22 mouse cellular contexts compared by ENCODE assay signal in genomic region chr7:73611866-73612751, GRCm38 (mm10).
DNase-seq lines count a peak whose midpoint lies in the region; ATAC-seq lines count a peak whose summit lies in the region.
"Had no signal": no experiment of that assay in that cellular context is flagged by ENCODE, and none has a peak within 500 bp of the region (broad histone marks: within the 10 kb centered on the region; RNA-seq: fewer than 3 reads in every experiment).

No protein-coding gene starts in this region.

- no peak overlapping the region for H3K4me2 ChIP-seq in embryonic facial prominence, embryonic 13.5 days
- no peak overlapping the region for H3K4me2 ChIP-seq in limb, embryonic 11.5 days (ENCODE audit: low read depth, severe bottlenecking)
- H3K4me2 ChIP-seq: heart, embryonic 11.5 days; hindbrain, embryonic 12.5 days; kidney, embryonic 15.5 days; liver, embryonic 12.5 days; stomach, embryonic 15.5 days had no signal

- H3K4me3 ChIP-seq in embryonic facial prominence, embryonic 13.5 days = no peak overlapping the region
- no peak overlapping the region for H3K4me3 ChIP-seq in limb, embryonic 11.5 days (ENCODE audit: low read depth, low read length)
- H3K4me3 ChIP-seq: hindbrain, embryonic 12.5 days; kidney, embryonic 15.5 days; liver, embryonic 12.5 days; stomach, embryonic 15.5 days had no signal

- WGBS in embryonic facial prominence, embryonic 13.5 days = 70% methylated on average over 12 of the region's 12 CpGs
- WGBS in limb, embryonic 11.5 days = 84% methylated on average over 12 of the region's 12 CpGs

- no peaks in the 10 kb centered on the region for H3K27me3 ChIP-seq in embryonic facial prominence, embryonic 13.5 days
- no peaks in the 10 kb centered on the region for H3K27me3 ChIP-seq in limb, embryonic 11.5 days (ENCODE audit: control insufficient read depth, insufficient read depth, low read length)
- H3K27me3 ChIP-seq: hindbrain, embryonic 12.5 days; kidney, embryonic 15.5 days; liver, embryonic 12.5 days; stomach, embryonic 15.5 days had no signal

- H3K9ac ChIP-seq in embryonic facial prominence, embryonic 13.5 days = no peak overlapping the region
- H3K9ac ChIP-seq in limb, embryonic 11.5 days (ENCODE audit: low read length) = no peak overlapping the region
- H3K9ac ChIP-seq: hindbrain, embryonic 12.5 days; kidney, embryonic 15.5 days; liver, embryonic 12.5 days; stomach, embryonic 15.5 days had no signal

- H3K27ac ChIP-seq in embryonic facial prominence, embryonic 13.5 days = peak overlapping the region; percentile 87
- 0 out of 2 replicates have a peak overlapping the region, but pooled peaks have one; percentile 52 for H3K27ac ChIP-seq in limb, embryonic 11.5 days (replicated peaks; ENCODE audit: low read depth, low read length)
- H3K27ac ChIP-seq: hindbrain, embryonic 12.5 days; liver, embryonic 12.5 days had no signal

- H3K4me1 ChIP-seq in embryonic facial prominence, embryonic 13.5 days = peaks cover 48% of the 10 kb centered on the region
- H3K4me1 ChIP-seq in limb, embryonic 11.5 days (ENCODE audit: control insufficient read depth, insufficient read depth, low read length) = peaks cover 19% of the 10 kb centered on the region; the same call in 1 of the 2 replicates

- no peak for ATAC-seq in embryonic facial prominence, embryonic 13.5 days (ENCODE audit: insufficient number of reproducible peaks, insufficient read depth, low FRiP score, low TSS enrichment, low read depth)
- ATAC-seq in limb, embryonic 11.5 days (ENCODE audit: insufficient number of reproducible peaks, low FRiP score, low TSS enrichment, low read depth) = no peak
- ATAC-seq: intestine, embryonic 16.5 days; liver, embryonic 12.5 days had no signal

- DNase-seq in adrenal gland, adult 2 months = peak; percentile 52
- no peak for DNase-seq in adrenal gland, postnatal 10 days
- DNase-seq in CD4-positive, CD25-positive, alpha-beta regulatory T cell, adult 2 months (ENCODE audit: low read depth, low spot score) = peak; percentile 62
- DNase-seq in limb, embryonic 11.5 days (ENCODE audit: low spot score) = no peak
- DNase-seq in layer of hippocampus, postnatal 36 days = no peak
- no peak for DNase-seq in lung, postnatal 25 days (ENCODE audit: low spot score)
- no peak for DNase-seq in natural killer cell, adult 2 months (ENCODE audit: low spot score in 2 of 2)
- DNase-seq: cerebellum, adult 8-10 months; heart, postnatal 10 days; kidney, postnatal 4 days; layer of hippocampus, adult 9-11 months; lung, adult 2 months; lung, postnatal 36 days; right cerebral cortex, adult 18-20 months; thymus, adult 18-20 months had no signal

- H3K36me3 ChIP-seq in embryonic facial prominence, embryonic 13.5 days = no peaks in the 10 kb centered on the region
- no peaks in the 10 kb centered on the region for H3K36me3 ChIP-seq in limb, embryonic 11.5 days (ENCODE audit: control insufficient read depth, insufficient read depth, low read length)
- H3K36me3 ChIP-seq: hindbrain, embryonic 12.5 days; kidney, embryonic 15.5 days; liver, embryonic 12.5 days; stomach, embryonic 15.5 days had no signal

- H3K9me3 ChIP-seq in embryonic facial prominence, embryonic 13.5 days = no peaks in the 10 kb centered on the region
- H3K9me3 ChIP-seq in limb, embryonic 11.5 days (ENCODE audit: control insufficient read depth, low read length) = no peaks in the 10 kb centered on the region
- H3K9me3 ChIP-seq: hindbrain, embryonic 12.5 days; kidney, embryonic 15.5 days; liver, embryonic 12.5 days; stomach, embryonic 15.5 days had no signal

Comparison
In these comparisons a context has a peak if more than half of its experiments do, and no peak if none do; other contexts are left out.
1. DNase-seq: peak in adrenal gland, adult 2 months (single experiment) and CD4-positive, CD25-positive, alpha-beta regulatory T cell, adult 2 months (single experiment); none in adrenal gland, postnatal 10 days (single experiment), limb, embryonic 11.5 days (single experiment), layer of hippocampus, postnatal 36 days (0 of 2), lung, postnatal 25 days (single experiment) and natural killer cell, adult 2 months (0 of 2).